Comparison of ENCODE assay signal across 8 mouse cellular contexts in the genomic region with DNA sequence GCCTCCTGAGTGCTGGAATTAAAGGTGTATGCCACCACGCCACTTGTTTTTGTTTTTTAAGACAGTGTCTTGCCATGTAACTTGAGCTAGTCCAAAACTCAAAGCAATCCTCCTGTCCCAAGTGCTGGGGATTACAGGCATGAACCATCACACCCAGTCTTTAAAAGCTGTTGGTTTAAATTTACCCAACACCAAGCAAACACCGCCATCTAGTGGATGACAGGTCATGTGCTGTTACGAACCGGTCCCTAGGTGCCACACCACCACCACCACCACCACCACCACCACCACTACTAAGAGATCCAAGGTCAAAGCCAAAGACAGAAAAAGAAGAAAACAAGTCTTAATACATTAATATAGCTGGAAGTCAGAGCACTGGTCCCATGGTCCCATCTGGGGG. TPM values are rescaled to one million over a fixed set of nuclear protein-coding genes. Genes with fewer than 3 reads are reported as not detected.
DNase-seq lines count a peak whose midpoint lies in the region; TF ChIP-seq lines count a peak whose summit lies in the region.

No protein-coding gene starts in this region.

- H3K9ac ChIP-seq in ES-Bruce4 (ENCODE audit: low read depth, poor library complexity, severe bottlenecking): no peak overlapping the region

- no peak overlapping the region for H3K4me3 ChIP-seq in heart, embryonic 10.5 days
- no peak overlapping the region for H3K4me3 ChIP-seq in ES-Bruce4 (ENCODE audit: low read depth, low read length)
- no peak overlapping the region for H3K4me3 ChIP-seq in small intestine, adult 2 months (ENCODE audit: low read depth, low read length)

- H3K36me3 ChIP-seq in heart, embryonic 10.5 days: no peaks in the 10 kb centered on the region
- H3K36me3 ChIP-seq in ES-Bruce4 (ENCODE audit: control insufficient read depth, insufficient read depth, low read length, poor library complexity, severe bottlenecking): no peaks in the 10 kb centered on the region
- H3K36me3 ChIP-seq in small intestine, adult 2 months (ENCODE audit: control insufficient read depth, insufficient read depth, low read length): no peaks in the 10 kb centered on the region

- TF ChIP-seq POLR2A in ES-Bruce4 (IDR thresholded peaks at IDR 0.05; ENCODE audit: insufficient read depth, low read length): no peak
- TF ChIP-seq POLR2A in small intestine, adult 2 months (IDR thresholded peaks at IDR 0.05; ENCODE audit: low read depth, low read length): no peak

- H3K27me3 ChIP-seq in heart, embryonic 10.5 days (ENCODE audit: insufficient read depth, poor library complexity, severe bottlenecking): peaks cover 5% of the 10 kb centered on the region; the same call in 1 of the 2 replicates
- no peaks in the 10 kb centered on the region for H3K27me3 ChIP-seq in ES-Bruce4 (ENCODE audit: control insufficient read depth, insufficient read depth, low read length, poor library complexity, severe bottlenecking)
- no peaks in the 10 kb centered on the region for H3K27me3 ChIP-seq in small intestine, adult 2 months (ENCODE audit: control insufficient read depth, insufficient read depth, low read length)

- H3K4me1 ChIP-seq in heart, embryonic 10.5 days: peaks cover 7% of the 10 kb centered on the region; the same call in 1 of the 2 replicates
- no peaks in the 10 kb centered on the region for H3K4me1 ChIP-seq in ES-Bruce4 (ENCODE audit: control insufficient read depth, insufficient read depth, low read length)
- no peaks in the 10 kb centered on the region for H3K4me1 ChIP-seq in small intestine, adult 2 months (ENCODE audit: control insufficient read depth, insufficient read depth, insufficient read length, low read length)

- peak; percentile 68 for TF ChIP-seq CTCF in ES-Bruce4 (IDR thresholded peaks at IDR 0.05; ENCODE audit: low read depth, low read length)
- peak; percentile 65; the same call in 1 of the 2 replicates for TF ChIP-seq CTCF in small intestine, adult 2 months (IDR thresholded peaks at IDR 0.05; ENCODE audit: extremely low read depth, insufficient read length, insufficient replicate concordance, low read depth, low read length)

- no peak for TF ChIP-seq EP300 in ES-Bruce4 (IDR thresholded peaks at IDR 0.05; ENCODE audit: insufficient read depth, low read depth, low read length)

- no peaks in the 10 kb centered on the region for H3K9me3 ChIP-seq in heart, embryonic 10.5 days
- H3K9me3 ChIP-seq in ES-Bruce4 (replicated peaks; ENCODE audit: control insufficient read depth, insufficient read depth, low read length, poor library complexity, severe bottlenecking): no peaks in the 10 kb centered on the region

- peak; percentile 78 for DNase-seq in heart, adult 8-10 months (ENCODE audit: low spot score)
- no peak for DNase-seq in heart, embryonic 10.5 days (ENCODE audit: low spot score)
- DNase-seq in c-Kit-positive CD71-positive TER-119-negative erythroid progenitor cells, embryonic 14.5 days (ENCODE audit: low read depth): peak; percentile 72
- DNase-seq in frontal cortex, adult 2 months (ENCODE audit: extremely low spot score in 1 of 2, low spot score in 1 of 2): peak; percentile 58 to 92
- peak; percentile 78 for DNase-seq in large intestine, adult 2 months (ENCODE audit: low read depth, low spot score)
- peak; percentile 87 for DNase-seq in lung, postnatal 10 days

- 11% methylated on average over 4 of the region's 4 CpGs for WGBS in heart, embryonic 10.5 days
- WGBS in large intestine, adult 2 months: 22% methylated on average over 4 of the region's 4 CpGs
- 18% methylated on average over 4 of the region's 4 CpGs for WGBS in small intestine, adult 2 months

- H3K27ac ChIP-seq in heart, embryonic 10.5 days: no peak overlapping the region
- no peak overlapping the region for H3K27ac ChIP-seq in ES-Bruce4 (ENCODE audit: insufficient read depth, low read length)
- no peak overlapping the region for H3K27ac ChIP-seq in small intestine, adult 2 months (ENCODE audit: insufficient read depth, low read depth, low read length)

RNA-seq across cellular contexts. Expression of a gene that starts 28.0 kb away (rescaled TPM):
- total RNA-seq in heart, adult 8-10 months (2022): 10 to 100 TPM; 20.4 to 25.3 (median 22.5) TPM
- polyA plus RNA-seq in heart, embryonic 10.5 days (2016; fragmentation: Nextera tagmentation; extraction: Ambion mirVana): 21.2 and 32.5 TPM in 2 replicates
- 21.9 and 27.4 TPM in 2 replicates for polyA plus RNA-seq in ES-Bruce4 (2011; ENCODE audit: insufficient read depth, insufficient read length, low read depth, missing spikeins)
- polyA plus RNA-seq in frontal cortex, adult 2 months (2012; rRNA removed): 47.8 and 53.3 TPM in 2 replicates
- 15.3 and 15.5 TPM in 2 replicates for polyA plus RNA-seq in large intestine, adult 2 months (2012; rRNA removed)
- 17.6 and 24.3 TPM in 2 replicates for polyA plus RNA-seq in small intestine, adult 2 months (2012; rRNA removed)

RNA-seq across cellular contexts. Expression of a gene that starts 30.5 kb away (rescaled TPM):
- total RNA-seq in heart, adult 8-10 months (2022): 1 to 10 TPM; 1.6 to 2.6 (median 2.1) TPM
- 11.6 and 18.2 TPM in 2 replicates for polyA plus RNA-seq in heart, embryonic 10.5 days (2016; fragmentation: Nextera tagmentation; extraction: Ambion mirVana)
- 7.6 and 10.5 TPM in 2 replicates for polyA plus RNA-seq in ES-Bruce4 (2011; ENCODE audit: insufficient read depth, insufficient read length, low read depth, missing spikeins)
- polyA plus RNA-seq in frontal cortex, adult 2 months (2012; rRNA removed): 5.8 and 6.4 TPM in 2 replicates
- polyA plus RNA-seq in large intestine, adult 2 months (2012; rRNA removed): 8.7 and 9.9 TPM in 2 replicates
- 2.9 and 3.6 TPM in 2 replicates for polyA plus RNA-seq in small intestine, adult 2 months (2012; rRNA removed)
